Mouse (Mus musculus): Measurements from ENCODE around the gene Slit3. TPM values are rescaled to one million over a fixed set of nuclear protein-coding genes. Genes with fewer than 3 reads are reported as not detected.

Gene Slit3
- polyA plus RNA-seq, 1 experiment from 2014 or later, result 11.1 TPM

DNA sequence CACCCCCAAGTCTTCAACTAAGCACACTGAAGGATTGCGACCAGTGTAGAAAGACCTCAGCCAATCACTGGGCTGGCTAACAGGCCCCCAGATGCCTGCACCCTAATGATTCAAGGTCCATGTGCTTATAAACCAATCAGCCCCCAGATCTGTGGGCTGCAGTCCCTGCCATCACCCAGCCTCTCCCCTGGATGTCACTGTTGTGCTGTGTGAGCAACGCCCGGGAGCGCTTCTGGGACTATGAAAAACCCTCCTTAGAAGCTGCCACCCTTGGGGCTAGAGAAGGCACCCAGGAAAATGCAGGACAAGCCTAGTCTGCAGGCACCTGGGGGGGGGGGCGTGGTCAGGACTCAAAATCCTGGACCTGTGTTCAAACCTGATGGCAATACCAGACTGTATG lies 331.4 kb downstream of the Slit3 start:
- peaks cover 23% of the 10 kb centered on the region for H3K4me1 ChIP-seq (ENCODE audit: control insufficient read depth, insufficient read depth, low read length)
- DNase-seq (ENCODE audit: low spot score, missing footprints), result peak; percentile 95
- no peak overlapping the region for H3K27ac ChIP-seq (ENCODE audit: low read depth, low read length)
- H3K9ac ChIP-seq (ENCODE audit: low read length), result no peak overlapping the region
- no peak overlapping the region for H3K4me3 ChIP-seq (ENCODE audit: low read depth, low read length)
- no peaks in the 10 kb centered on the region for H3K36me3 ChIP-seq (ENCODE audit: control insufficient read depth, insufficient read depth, low read length)
- peak; percentile 67 for ATAC-seq (ENCODE audit: low FRiP score)
- H3K9me3 ChIP-seq (ENCODE audit: control insufficient read depth, low read length), result no peaks in the 10 kb centered on the region
- peaks cover 52% of the 10 kb centered on the region for H3K27me3 ChIP-seq (ENCODE audit: control insufficient read depth, insufficient read depth, low read length)
- 19% methylated on average over 5 of the region's 5 CpGs for WGBS
- no peak overlapping the region for H3K4me2 ChIP-seq

DNA sequence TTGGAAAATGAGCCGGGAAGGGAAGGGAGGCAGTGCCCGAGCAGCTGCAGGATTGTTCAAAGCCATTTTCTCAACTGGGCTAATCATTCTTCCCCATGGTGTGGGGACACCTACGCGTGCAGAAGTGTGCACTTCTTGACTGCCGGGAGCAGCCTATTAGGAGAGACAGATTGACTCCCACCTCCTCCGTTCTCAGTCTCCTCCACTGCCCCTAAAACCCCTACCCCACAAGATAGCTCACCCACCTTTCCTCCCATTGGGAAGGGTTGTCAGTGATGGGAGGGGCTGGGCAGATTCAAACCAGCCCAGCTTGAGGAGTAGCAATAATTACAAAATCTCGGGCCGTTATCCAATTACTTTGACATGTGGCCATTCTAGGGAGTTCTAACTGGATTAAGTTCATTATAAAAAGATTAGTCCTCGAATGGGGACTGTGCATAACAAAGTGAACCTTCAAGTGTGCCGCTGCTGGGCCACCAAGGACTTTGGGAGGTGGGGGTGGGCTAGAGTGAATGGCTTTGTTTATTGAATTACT lies 333.2 kb downstream of the Slit3 start:
- ATAC-seq (ENCODE audit: low FRiP score), result peak; percentile 91
- peaks cover 23% of the 10 kb centered on the region for H3K4me1 ChIP-seq (ENCODE audit: control insufficient read depth, insufficient read depth, low read length)
- H3K4me3 ChIP-seq (ENCODE audit: low read depth, low read length), result no peak overlapping the region
- no peaks in the 10 kb centered on the region for H3K9me3 ChIP-seq (ENCODE audit: control insufficient read depth, low read length)
- H3K27ac ChIP-seq (ENCODE audit: low read depth, low read length), result peak overlapping the region; percentile 35; the same call in 1 of the 2 replicates
- H3K27me3 ChIP-seq (ENCODE audit: control insufficient read depth, insufficient read depth, low read length), result peaks cover 51% of the 10 kb centered on the region
- peak; percentile 95 for DNase-seq (ENCODE audit: low spot score, missing footprints)
- H3K36me3 ChIP-seq (ENCODE audit: control insufficient read depth, insufficient read depth, low read length), result no peaks in the 10 kb centered on the region
- WGBS, result 2% methylated on average over 10 of the region's 10 CpGs
- no peak overlapping the region for H3K9ac ChIP-seq (ENCODE audit: low read length)
- H3K4me2 ChIP-seq, result peak overlapping the region; percentile 5

DNA sequence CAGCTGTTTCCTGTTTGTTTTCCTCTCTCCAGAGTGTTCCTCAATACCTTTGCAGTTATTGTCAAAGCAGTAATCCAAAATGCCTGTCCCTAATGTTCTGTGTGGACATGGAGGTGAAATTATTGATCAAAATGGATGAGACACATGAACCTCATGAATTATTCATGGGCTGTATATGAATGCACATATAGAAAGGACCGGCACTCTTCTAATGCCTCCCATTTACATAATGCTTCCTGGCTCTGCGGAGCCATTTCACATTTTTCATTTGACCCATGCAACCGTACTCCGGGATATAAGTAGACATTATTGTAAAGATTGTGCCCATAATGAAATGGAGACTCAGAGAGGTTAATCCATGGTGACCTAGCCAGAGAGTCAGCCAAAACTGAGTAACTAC lies 333.8 kb downstream of the Slit3 start:
- ATAC-seq (ENCODE audit: low FRiP score) (peak; percentile 79), DNase-seq (ENCODE audit: low spot score, missing footprints) (peak; percentile 93)
- Histone ChIP-seq H3K27ac (ENCODE audit: low read depth, low read length) (no peak overlapping the region), H3K9ac (ENCODE audit: low read length) (no peak overlapping the region), H3K4me1 (ENCODE audit: control insufficient read depth, insufficient read depth, low read length) (peaks cover 23% of the 10 kb centered on the region), H3K4me3 (ENCODE audit: low read depth, low read length) (no peak overlapping the region), H3K4me2 (peak overlapping the region; percentile 5; the same call in 1 of the 2 replicates), H3K27me3 (ENCODE audit: control insufficient read depth, insufficient read depth, low read length) (peaks cover 45% of the 10 kb centered on the region), H3K9me3 (ENCODE audit: control insufficient read depth, low read length) (no peaks in the 10 kb centered on the region), H3K36me3 (ENCODE audit: control insufficient read depth, insufficient read depth, low read length) (no peaks in the 10 kb centered on the region)
- 15% methylated on average over 4 of the region's 4 CpGs for WGBS

DNA sequence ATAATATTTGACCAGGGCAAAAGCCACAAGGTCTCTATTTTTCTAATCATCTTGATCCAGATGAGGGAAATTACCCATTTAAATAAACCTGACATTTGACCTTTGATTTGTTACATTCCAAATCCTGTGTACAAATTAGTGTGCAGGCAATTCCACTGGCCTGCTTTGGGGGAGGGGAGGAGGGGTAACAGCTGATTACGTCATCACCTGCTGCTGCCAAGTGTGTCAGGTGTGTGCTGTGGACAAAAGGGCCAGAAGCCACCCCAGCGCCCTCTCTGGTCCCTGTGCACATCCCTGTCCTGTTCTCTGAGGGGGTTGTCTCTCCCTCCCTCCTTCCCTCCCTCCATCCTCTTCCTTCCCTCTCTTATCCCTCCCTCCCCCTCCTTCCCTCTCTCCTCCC lies 337.0 kb downstream of the Slit3 start:
- Histone ChIP-seq H3K36me3 (ENCODE audit: control insufficient read depth, insufficient read depth, low read length) (no peaks in the 10 kb centered on the region), H3K27me3 (ENCODE audit: control insufficient read depth, insufficient read depth, low read length) (peaks cover 31% of the 10 kb centered on the region), H3K9me3 (ENCODE audit: control insufficient read depth, low read length) (no peaks in the 10 kb centered on the region), H3K27ac (ENCODE audit: low read depth, low read length) (no peak overlapping the region), H3K4me2 (no peak overlapping the region), H3K9ac (ENCODE audit: low read length) (no peak overlapping the region), H3K4me3 (ENCODE audit: low read depth, low read length) (no peak overlapping the region), H3K4me1 (ENCODE audit: control insufficient read depth, insufficient read depth, low read length) (peaks cover 20% of the 10 kb centered on the region)
- 53% methylated on average over 2 of the region's 2 CpGs for WGBS
- DNase-seq (ENCODE audit: low spot score, missing footprints), result no peak
- ATAC-seq (ENCODE audit: low FRiP score), result no peak

DNA sequence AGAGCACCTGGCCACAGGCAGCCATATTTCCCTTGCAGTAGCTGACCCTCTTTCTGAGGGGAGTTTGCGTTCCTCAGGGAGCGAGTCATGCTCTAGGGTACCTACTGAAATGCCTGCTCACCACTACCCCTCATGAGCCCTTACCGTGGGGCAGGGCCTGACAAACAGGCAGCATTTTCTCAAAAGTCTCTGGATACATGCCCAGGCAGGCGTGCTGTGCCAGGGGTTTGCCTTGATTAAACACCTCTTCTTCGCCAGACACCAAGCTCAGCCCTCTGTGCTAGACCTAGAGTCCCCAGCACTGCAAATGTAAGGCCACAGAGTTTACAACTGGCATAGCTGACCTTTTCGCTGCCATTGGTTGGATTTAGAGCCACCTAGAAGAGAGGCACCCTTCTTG lies 345.7 kb downstream of the Slit3 start:
- 92% methylated on average over 6 of the region's 6 CpGs for WGBS
- no peak overlapping the region for H3K27ac ChIP-seq (ENCODE audit: low read depth, low read length)
- no peak overlapping the region for H3K4me2 ChIP-seq
- DNase-seq (ENCODE audit: low spot score, missing footprints) (peak; percentile 17), ATAC-seq (ENCODE audit: low FRiP score) (no peak)
- H3K4me1 ChIP-seq (ENCODE audit: control insufficient read depth, insufficient read depth, low read length), result peaks cover 4% of the 10 kb centered on the region; the same call in 1 of the 2 replicates
- no peaks in the 10 kb centered on the region for H3K36me3 ChIP-seq (ENCODE audit: control insufficient read depth, insufficient read depth, low read length)
- no peaks in the 10 kb centered on the region; the same call in 1 of the 2 replicates for H3K27me3 ChIP-seq (ENCODE audit: control insufficient read depth, insufficient read depth, low read length)
- no peak overlapping the region for H3K4me3 ChIP-seq (ENCODE audit: low read depth, low read length)
- no peaks in the 10 kb centered on the region for H3K9me3 ChIP-seq (ENCODE audit: control insufficient read depth, low read length)
- no peak overlapping the region for H3K9ac ChIP-seq (ENCODE audit: low read length)

DNA sequence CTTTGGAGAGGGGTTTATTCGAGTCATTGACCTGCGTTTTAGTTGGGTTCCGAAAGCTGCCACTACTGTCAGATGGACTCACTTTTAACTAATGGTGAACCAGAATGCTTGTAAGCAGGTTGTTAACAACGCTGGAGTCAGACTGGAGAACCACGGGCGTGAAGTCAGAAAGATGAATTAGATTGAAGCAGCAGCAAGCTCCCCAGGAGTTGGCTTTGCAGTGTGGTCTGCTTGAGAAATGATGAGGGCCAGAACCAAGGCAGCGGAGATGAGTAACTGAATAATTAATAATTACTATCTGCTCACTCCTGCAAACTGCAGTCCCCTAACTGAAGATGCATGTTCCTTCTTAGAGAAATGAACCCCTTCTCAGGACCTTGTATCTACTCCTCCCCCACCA lies 347.8 kb downstream of the Slit3 start:
- Histone ChIP-seq H3K4me3 (ENCODE audit: low read depth, low read length) (no peak overlapping the region), H3K36me3 (ENCODE audit: control insufficient read depth, insufficient read depth, low read length) (no peaks in the 10 kb centered on the region), H3K4me2 (no peak overlapping the region), H3K9ac (ENCODE audit: low read length) (no peak overlapping the region), H3K27ac (ENCODE audit: low read depth, low read length) (no peak overlapping the region), H3K4me1 (ENCODE audit: control insufficient read depth, insufficient read depth, low read length) (peaks cover 4% of the 10 kb centered on the region; the same call in 1 of the 2 replicates), H3K27me3 (ENCODE audit: control insufficient read depth, insufficient read depth, low read length) (no peaks in the 10 kb centered on the region; the same call in 1 of the 2 replicates), H3K9me3 (ENCODE audit: control insufficient read depth, low read length) (no peaks in the 10 kb centered on the region)
- ATAC-seq (ENCODE audit: low FRiP score) (no peak), DNase-seq (ENCODE audit: low spot score, missing footprints) (no peak)
- whole genome bisulfite sequencing, result 86% methylated on average over 7 of the region's 7 CpGs

DNA sequence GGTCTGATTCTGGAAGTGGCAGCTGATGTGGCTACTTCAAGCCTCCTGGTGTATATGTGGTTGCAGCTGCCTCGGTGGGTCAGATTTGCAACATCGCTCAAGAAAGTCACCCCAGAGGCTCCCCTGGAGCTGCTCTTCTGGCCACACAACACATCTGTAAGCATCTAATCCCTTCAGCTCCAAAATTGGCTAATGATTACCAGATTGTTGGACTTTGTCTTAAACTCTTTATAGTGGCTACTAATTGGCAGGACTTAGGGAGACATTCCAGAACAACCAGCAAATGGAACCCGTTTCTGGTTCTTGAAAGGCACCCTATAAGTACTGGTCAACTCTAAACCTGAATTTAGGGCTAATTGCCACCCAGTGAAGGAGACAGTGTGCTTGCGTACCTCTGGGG lies 348.9 kb downstream of the Slit3 start:
- DNase-seq (ENCODE audit: low spot score, missing footprints) (no peak), ATAC-seq (ENCODE audit: low FRiP score) (no peak)
- H3K4me1 ChIP-seq (ENCODE audit: control insufficient read depth, insufficient read depth, low read length), result peaks cover 4% of the 10 kb centered on the region; the same call in 1 of the 2 replicates
- H3K27ac ChIP-seq (ENCODE audit: low read depth, low read length), result no peak overlapping the region
- no peaks in the 10 kb centered on the region for H3K9me3 ChIP-seq (ENCODE audit: control insufficient read depth, low read length)
- no peaks in the 10 kb centered on the region; the same call in 1 of the 2 replicates for H3K27me3 ChIP-seq (ENCODE audit: control insufficient read depth, insufficient read depth, low read length)
- H3K4me3 ChIP-seq (ENCODE audit: low read depth, low read length), result no peak overlapping the region
- 84% methylated on average over 4 of the region's 4 CpGs for WGBS
- no peaks in the 10 kb centered on the region for H3K36me3 ChIP-seq (ENCODE audit: control insufficient read depth, insufficient read depth, low read length)
- no peak overlapping the region for H3K4me2 ChIP-seq
- no peak overlapping the region for H3K9ac ChIP-seq (ENCODE audit: low read length)

DNA sequence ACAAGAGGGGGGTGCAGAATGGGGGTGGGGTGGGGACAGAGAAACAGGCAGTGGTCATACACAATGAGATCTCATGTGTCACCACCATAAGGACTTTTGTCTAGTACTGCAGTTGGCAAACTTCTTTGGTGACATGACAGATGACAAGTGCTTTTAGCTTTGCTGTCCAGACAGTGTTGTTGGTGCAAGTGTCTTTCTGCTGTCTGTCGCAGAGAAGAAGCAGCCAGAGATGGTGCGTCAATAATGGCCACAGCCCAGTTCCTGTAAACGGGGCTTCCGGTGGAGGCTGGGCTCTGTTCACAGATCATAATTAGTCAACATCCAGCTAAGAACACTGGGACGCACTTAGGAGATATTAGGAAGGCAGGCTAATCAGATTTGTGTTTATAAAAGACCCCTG lies 349.8 kb downstream of the Slit3 start:
- Histone ChIP-seq H3K4me2 (no peak overlapping the region), H3K27ac (ENCODE audit: low read depth, low read length) (no peak overlapping the region), H3K36me3 (ENCODE audit: control insufficient read depth, insufficient read depth, low read length) (no peaks in the 10 kb centered on the region), H3K9ac (ENCODE audit: low read length) (no peak overlapping the region), H3K4me3 (ENCODE audit: low read depth, low read length) (no peak overlapping the region), H3K9me3 (ENCODE audit: control insufficient read depth, low read length) (no peaks in the 10 kb centered on the region), H3K4me1 (ENCODE audit: control insufficient read depth, insufficient read depth, low read length) (peaks cover 4% of the 10 kb centered on the region; the same call in 1 of the 2 replicates), H3K27me3 (ENCODE audit: control insufficient read depth, insufficient read depth, low read length) (no peaks in the 10 kb centered on the region; the same call in 1 of the 2 replicates)
- 76% methylated on average over 5 of the region's 5 CpGs for WGBS
- DNase-seq (ENCODE audit: low spot score, missing footprints) (no peak), ATAC-seq (ENCODE audit: low FRiP score) (no peak)

DNA sequence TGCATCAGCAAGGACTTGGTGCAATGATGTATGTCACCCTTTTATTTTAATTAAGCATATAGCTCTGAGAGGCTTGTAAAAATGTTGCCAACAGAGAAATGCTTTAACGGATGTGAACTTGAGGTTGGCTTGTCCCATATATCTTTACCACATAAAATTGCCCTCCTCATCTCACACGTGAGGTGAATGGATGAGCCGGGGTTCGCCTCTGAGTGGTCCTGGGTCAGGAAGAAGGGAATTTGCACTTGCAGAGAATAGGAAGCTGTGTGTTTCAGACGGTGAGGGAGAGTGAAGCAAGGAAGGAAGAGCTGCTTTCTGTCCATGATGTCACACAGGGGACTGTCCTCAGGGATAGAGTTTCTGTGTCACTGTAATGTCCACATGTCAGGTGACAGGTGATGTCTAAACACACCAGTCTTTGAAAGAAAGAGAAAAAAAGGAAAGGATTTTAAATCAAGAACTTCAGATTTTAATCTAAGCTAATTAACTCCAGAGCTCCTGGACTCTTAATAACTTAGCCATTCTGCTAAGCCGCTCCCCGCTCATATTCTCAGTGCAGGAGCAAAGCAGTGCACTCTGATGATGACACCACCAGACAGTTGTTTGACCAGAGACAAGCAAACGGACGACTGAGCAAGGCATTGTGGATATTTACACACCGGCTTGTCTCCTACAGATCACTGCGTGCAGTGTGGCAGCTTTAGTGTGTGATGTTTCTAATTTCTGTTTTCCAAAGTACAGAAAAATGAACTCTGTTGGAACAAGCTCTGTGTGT lies 352.0 kb downstream of the Slit3 start:
- WGBS, result 69% methylated on average over 11 of the region's 11 CpGs
- no peak overlapping the region for H3K9ac ChIP-seq (ENCODE audit: low read length)
- no peak for ATAC-seq (ENCODE audit: low FRiP score)
- H3K27ac ChIP-seq (ENCODE audit: low read depth, low read length), result no peak overlapping the region
- DNase-seq (ENCODE audit: low spot score, missing footprints), result no peak
- no peaks in the 10 kb centered on the region for H3K36me3 ChIP-seq (ENCODE audit: control insufficient read depth, insufficient read depth, low read length)
- H3K27me3 ChIP-seq (ENCODE audit: control insufficient read depth, insufficient read depth, low read length), result no peaks in the 10 kb centered on the region
- no peak overlapping the region for H3K4me2 ChIP-seq
- no peaks in the 10 kb centered on the region for H3K9me3 ChIP-seq (ENCODE audit: control insufficient read depth, low read length)
- H3K4me3 ChIP-seq (ENCODE audit: low read depth, low read length), result no peak overlapping the region
- H3K4me1 ChIP-seq (ENCODE audit: control insufficient read depth, insufficient read depth, low read length), result peaks cover 4% of the 10 kb centered on the region; the same call in 1 of the 2 replicates

Data from midbrain, embryonic 11.5 days (tissue).